Mouse (Mus musculus): ENCODE measurements around the gene Rfx4. TPM values are rescaled to one million over a fixed set of nuclear protein-coding genes. Genes with fewer than 3 reads are reported as not detected.

Rfx4 gene
- total RNA-seq, 2 experiments from 2014 or later = 13.1 to 15.4 TPM

DNA sequence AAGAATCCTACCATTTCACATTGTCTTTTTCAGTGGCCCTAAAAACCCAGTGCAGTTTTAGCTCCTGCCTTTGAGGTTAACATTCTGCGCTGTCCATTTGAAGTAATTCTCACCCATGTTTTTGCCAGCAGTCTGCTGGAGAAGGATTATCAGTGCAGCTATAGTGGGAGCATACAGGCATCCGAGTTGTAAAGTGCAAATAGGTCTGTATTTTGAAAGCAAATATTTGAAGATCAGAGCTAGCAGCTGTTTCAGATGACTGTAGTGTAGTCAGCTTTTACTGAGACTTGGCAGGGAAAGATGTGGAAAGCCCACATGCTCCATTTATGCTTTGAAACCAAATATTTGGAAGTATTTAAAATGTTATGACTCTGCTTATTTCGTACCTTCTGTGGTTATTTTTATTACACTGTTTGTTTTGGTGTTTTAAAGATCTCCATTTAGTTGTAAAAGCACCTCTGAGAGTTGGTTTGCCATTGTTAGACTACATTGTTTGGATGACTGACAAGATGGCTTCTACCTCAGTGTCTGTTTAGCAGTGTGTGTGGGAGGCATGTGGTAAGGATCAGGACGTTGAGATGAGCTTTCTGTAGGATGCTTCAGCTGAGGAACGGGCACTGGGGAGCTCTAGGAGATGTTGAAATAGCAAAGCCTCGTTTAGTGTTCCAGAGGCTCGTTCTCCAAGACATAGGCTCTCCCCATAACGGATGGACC, 193.3 kb downstream of the Rfx4 start:
- DNase-seq (ENCODE audit: low spot score in 2 of 2) = peak in 1 of 2 experiments; percentile 19

DNA sequence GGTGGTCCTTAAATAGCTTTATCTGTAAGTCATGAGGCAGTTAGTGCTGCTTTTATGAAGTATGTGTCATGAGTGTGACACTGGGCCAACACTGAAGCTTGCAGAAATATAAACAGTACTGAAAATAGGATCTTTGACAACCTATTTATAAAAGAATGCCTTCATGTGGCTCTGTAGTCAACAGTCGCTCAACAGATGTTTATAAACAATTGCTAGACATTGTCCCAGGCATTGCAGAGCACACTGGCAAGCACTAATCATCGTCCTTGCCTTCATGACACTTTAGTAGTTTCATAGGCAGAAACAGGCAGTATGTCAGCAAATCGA, 193.8 kb downstream of the Rfx4 start:
- DNase-seq (ENCODE audit: low spot score in 2 of 2) = no peak

DNA sequence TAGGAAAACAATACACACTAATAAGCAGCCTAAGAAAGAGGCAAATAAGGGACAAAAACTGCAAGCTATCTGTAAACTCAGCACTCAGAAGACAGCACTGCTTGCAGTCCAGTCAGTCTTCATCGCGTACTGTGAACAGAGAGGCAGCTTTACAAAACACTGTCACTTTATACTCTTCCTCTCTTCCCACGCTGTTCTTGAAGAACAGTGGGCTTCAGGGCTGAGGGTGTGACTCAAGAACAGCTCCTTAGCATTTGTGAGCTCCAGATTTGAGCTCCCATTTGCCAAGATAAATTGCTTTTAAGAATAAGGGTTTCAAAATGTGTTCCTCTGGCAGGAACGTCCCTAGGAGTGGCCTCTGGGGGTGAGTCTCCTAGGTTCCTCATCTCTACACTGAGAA, 194.5 kb downstream of the Rfx4 start:
- no peak for DNase-seq (ENCODE audit: low spot score in 2 of 2)

DNA sequence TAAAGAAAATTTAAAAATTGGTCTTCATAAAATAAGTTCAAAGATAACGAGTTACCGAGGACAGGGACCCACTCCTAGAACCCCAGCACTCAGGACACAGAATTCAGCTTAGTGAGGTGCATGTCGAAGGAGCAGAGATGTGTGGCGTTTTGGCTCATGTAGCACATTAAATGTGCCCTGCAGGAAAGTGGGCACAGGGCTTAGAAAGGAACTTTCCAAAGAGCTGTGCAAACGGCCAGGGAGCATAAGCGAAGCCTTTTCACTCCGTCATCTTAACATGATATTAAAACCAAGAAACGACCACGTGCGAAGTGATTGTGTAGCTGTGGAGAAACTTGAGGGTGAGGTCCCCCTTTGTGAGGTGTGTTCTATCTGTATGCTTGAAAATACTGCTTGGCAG, 198.4 kb downstream of the Rfx4 start:
- no peak for DNase-seq (ENCODE audit: low spot score in 2 of 2)

Other genes starting within 250 kb of the Rfx4 start
- gene Ckap4, start 222.0 kb upstream of the Rfx4 start, total RNA-seq (2021) = 10 to 100 TPM; 25.3 to 26.8 TPM
- 10 to 100 TPM; 24.5 to 25.2 TPM for gene Tcp11l2, start 179.4 kb upstream of the Rfx4 start, total RNA-seq (2021)
- gene Polr3b, start 133.8 kb upstream of the Rfx4 start, total RNA-seq (2021) = 10 to 100 TPM; 12.9 to 14.5 TPM
- 10 to 100 TPM; 31.9 to 32.4 TPM for gene Ric8b, start 161.6 kb downstream of the Rfx4 start, total RNA-seq (2021)

Measured in layer of hippocampus, postnatal 14 days (tissue).